Mouse (Mus musculus): ENCODE data around the gene Cad. TPM values are rescaled to one million over a fixed set of nuclear protein-coding genes. Genes with fewer than 3 reads are reported as not detected.
"Not testable (repeated sequence)": the region's sequence is repeated elsewhere in the genome, so short reads cannot be mapped to it uniquely, and the experiment has no call there.

Cad gene
- total and polyA plus RNA-seq, 3 experiments: 228 to 383 (median 254) TPM

DNA sequence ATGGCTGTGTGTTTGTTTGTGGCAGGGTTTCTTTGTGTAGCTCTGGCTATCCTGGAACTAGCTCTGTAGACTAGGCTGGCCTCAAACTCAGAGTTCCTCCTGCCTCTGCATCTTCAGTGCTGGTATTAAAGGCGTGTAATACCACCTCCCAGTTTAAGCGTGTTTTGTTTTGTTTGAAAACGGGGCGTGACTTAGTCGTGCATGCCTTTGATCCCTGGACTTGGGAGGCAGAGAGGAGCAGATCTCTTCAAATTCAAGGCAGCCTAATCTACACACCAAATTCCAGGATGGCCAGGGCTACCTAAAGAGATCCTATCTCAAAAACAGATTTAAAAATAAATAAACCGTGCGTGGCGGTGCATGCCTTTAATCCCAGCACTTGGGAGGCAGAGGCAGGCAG lies 23.1 kb upstream of the Cad start (continued):
- TF ChIP-seq MYC (IDR thresholded peaks at IDR 0.05; ENCODE audit: low read depth, low read length): no peak

DNA sequence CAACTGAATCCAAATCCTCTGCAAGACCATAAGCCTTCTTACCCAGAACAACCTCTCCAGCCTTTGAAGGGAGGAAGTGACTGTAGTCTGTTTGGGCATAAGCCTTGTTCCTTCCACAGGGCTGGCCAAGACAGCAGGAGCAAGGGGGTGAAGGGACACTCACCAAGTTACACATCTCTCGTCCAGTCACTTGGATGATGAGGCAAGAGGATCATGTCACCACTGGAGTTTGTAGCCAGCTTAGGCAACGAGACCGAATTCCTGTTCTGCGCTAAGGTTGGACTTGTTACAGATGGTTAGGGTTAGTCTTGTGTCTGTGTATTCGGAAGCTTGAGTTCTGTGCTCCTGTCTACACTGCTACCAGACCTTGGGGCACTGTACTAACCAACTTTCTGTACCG lies 19.9 kb upstream of the Cad start:
- H3K4me1 ChIP-seq (ENCODE audit: control insufficient read depth in 1 of 2, insufficient read depth in 2 of 2, low read length in 2 of 2): no peaks in the 10 kb centered on the region
- H3K27ac ChIP-seq (ENCODE audit: control insufficient read depth, low read depth, low read length): no peak overlapping the region
- no peak for DNase-seq (ENCODE audit: low read depth, low spot score)
- H3K36me3 ChIP-seq (ENCODE audit: control insufficient read depth in 1 of 2, insufficient read depth in 2 of 2, low read length in 2 of 2): peaks cover 2% of the 10 kb centered on the region in 2 experiments; a peak in 2 of 4 replicates
- no peaks in the 10 kb centered on the region for H3K9me3 ChIP-seq (replicated peaks; ENCODE audit: insufficient read depth, low read length)
- H3K27me3 ChIP-seq (ENCODE audit: control insufficient read depth in 1 of 2, insufficient read depth in 2 of 2, low read length in 2 of 2): no peaks in the 10 kb centered on the region
- no peak overlapping the region for H3K4me3 ChIP-seq (ENCODE audit: control insufficient read depth in 1 of 2, insufficient read depth in 1 of 2, low read depth in 2 of 2, low read length in 2 of 2)
- TF ChIP-seq CTCF (IDR thresholded peaks at IDR 0.05 in 2 of 3, conservative IDR thresholded peaks at IDR 0.05 in 1 of 3; ENCODE audit: control insufficient read depth in 1 of 3, insufficient read depth in 1 of 3, low read depth in 2 of 3, low read length in 3 of 3, poor library complexity in 1 of 3, severe bottlenecking in 1 of 3) (no peak), NRF1 (IDR thresholded peaks at IDR 0.05; ENCODE audit: insufficient read depth, low read depth, low read length, poor library complexity, severe bottlenecking) (no peak), MEF2A (IDR thresholded peaks at IDR 0.05; ENCODE audit: extremely low read depth, insufficient replicate concordance, low read depth, low read length, poor library complexity, severe bottlenecking) (no peak), NELFE (IDR thresholded peaks at IDR 0.05; ENCODE audit: low read depth, low read length) (no peak), MAFK (IDR thresholded peaks at IDR 0.05; ENCODE audit: borderline replicate concordance, low read depth, low read length) (no peak), GABPA (IDR thresholded peaks at IDR 0.05; ENCODE audit: low read depth, low read length) (no peak), ZKSCAN1 (IDR thresholded peaks at IDR 0.05; ENCODE audit: low read depth, low read length) (no peak), POLR2AphosphoS5 (IDR thresholded peaks at IDR 0.05; ENCODE audit: borderline replicate concordance, low read depth, low read length) (no peak), ELF1 (IDR thresholded peaks at IDR 0.05; ENCODE audit: low read depth, low read length) (no peak)
- H3K9ac ChIP-seq (ENCODE audit: control insufficient read depth, low read depth, low read length, poor library complexity, severe bottlenecking): no peak overlapping the region
- no peaks in the 10 kb centered on the region for H3K79me2 ChIP-seq (ENCODE audit: control insufficient read depth, insufficient read depth, low read length, poor library complexity)

DNA sequence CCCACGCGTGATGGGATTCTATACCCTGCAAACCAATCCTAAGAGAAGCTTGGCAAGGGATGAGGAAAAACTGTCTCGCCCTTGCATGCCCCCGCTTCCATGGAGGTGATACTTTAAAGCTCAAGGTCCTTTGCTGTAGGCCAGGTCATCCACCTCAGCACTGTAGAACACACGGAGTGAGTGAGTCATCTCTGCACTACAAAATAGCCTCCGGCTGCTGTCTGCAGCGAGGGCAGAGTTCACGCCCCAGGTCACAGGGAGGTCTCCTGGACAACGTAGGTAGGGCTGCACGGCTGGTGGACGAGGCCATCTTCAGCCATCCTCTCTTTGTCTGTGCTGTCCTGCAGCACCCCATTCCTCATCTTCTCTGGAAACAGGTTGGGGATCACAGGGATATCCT lies 18.0 kb upstream of the Cad start:
- H3K27ac ChIP-seq (ENCODE audit: control insufficient read depth, low read depth, low read length); H3K4me1 ChIP-seq (ENCODE audit: control insufficient read depth in 1 of 2, insufficient read depth in 2 of 2, low read length in 2 of 2); H3K9me3 ChIP-seq (replicated peaks; ENCODE audit: insufficient read depth, low read length); H3K4me3 ChIP-seq (ENCODE audit: control insufficient read depth in 1 of 2, insufficient read depth in 1 of 2, low read depth in 2 of 2, low read length in 2 of 2); H3K36me3 ChIP-seq (ENCODE audit: control insufficient read depth in 1 of 2, insufficient read depth in 2 of 2, low read length in 2 of 2); DNase-seq (ENCODE audit: low read depth, low spot score); H3K79me2 ChIP-seq (ENCODE audit: control insufficient read depth, insufficient read depth, low read length, poor library complexity); H3K27me3 ChIP-seq (ENCODE audit: control insufficient read depth in 1 of 2, insufficient read depth in 2 of 2, low read length in 2 of 2); H3K9ac ChIP-seq (ENCODE audit: control insufficient read depth, low read depth, low read length, poor library complexity, severe bottlenecking): not testable (repeated sequence)

DNA sequence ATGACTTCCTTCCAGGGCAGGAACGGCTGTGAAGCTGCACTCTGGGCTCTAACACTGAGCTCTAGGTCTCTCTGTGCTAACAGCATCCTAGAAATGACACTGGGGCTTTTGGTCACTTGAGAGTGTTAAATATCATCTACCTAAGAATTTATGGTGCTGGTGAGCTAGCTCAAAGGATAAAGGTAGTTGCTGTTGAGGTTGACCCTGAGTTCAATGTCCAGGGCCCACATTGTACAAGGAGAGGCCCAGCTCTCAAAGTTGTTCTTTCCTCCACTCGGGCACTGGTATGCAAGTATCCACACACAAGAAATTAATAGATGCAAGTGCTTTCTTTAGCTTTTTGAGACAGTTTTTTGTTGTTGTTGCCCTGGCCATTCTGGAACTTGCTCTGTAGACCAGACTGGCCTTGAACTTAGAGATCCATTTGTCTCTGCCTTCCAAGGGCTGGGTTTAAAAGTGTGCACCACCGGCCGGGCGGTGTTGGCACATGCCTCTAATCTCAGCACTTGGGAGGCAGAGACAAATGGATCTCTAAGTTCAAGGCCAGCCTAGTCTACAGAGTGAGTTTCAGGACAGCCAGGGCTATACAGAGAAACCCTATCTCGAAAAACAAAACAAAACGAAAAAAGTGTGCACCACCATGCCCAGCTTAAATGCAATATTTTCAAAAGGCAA lies 16.3 kb upstream of the Cad start:
- DNase-seq (ENCODE audit: low read depth, low spot score): no peak
- H3K9ac ChIP-seq (ENCODE audit: control insufficient read depth, low read depth, low read length, poor library complexity, severe bottlenecking): no peak overlapping the region
- no peaks in the 10 kb centered on the region for H3K79me2 ChIP-seq (ENCODE audit: control insufficient read depth, insufficient read depth, low read length, poor library complexity)
- TF ChIP-seq NRF1 (IDR thresholded peaks at IDR 0.05; ENCODE audit: insufficient read depth, low read depth, low read length, poor library complexity, severe bottlenecking): no peak
- no peak for TF ChIP-seq SMC3 (IDR thresholded peaks at IDR 0.05; ENCODE audit: low read depth, low read length)
- TF ChIP-seq USF1 (IDR thresholded peaks at IDR 0.05; ENCODE audit: low read depth, low read length): no peak
- no peak for TF ChIP-seq MYC (IDR thresholded peaks at IDR 0.05; ENCODE audit: low read depth, low read length)
- no peak for TF ChIP-seq E2F4 (IDR thresholded peaks at IDR 0.05; ENCODE audit: borderline replicate concordance, low read depth, low read length)
- TF ChIP-seq RCOR1 (IDR thresholded peaks at IDR 0.05; ENCODE audit: low read depth, low read length): no peak
- TF ChIP-seq ZC3H11A (IDR thresholded peaks at IDR 0.05; ENCODE audit: low read depth, low read length): no peak
- no peak for TF ChIP-seq GATA1 (IDR thresholded peaks at IDR 0.05; ENCODE audit: low read depth, low read length)
- TF ChIP-seq POLR2A (IDR thresholded peaks at IDR 0.05; ENCODE audit: control insufficient read depth in 1 of 2, insufficient read depth in 1 of 2, low read depth in 1 of 2, low read length in 2 of 2, poor library complexity in 1 of 2): no peak
- no peak for TF ChIP-seq HCFC1 (IDR thresholded peaks at IDR 0.05; ENCODE audit: low read depth, low read length)
- no peak for TF ChIP-seq TCF12 (IDR thresholded peaks at IDR 0.05; ENCODE audit: low read depth, low read length)
- TF ChIP-seq ZMIZ1 (IDR thresholded peaks at IDR 0.05; ENCODE audit: low read depth, low read length): no peak
- TF ChIP-seq ZNF384 (IDR thresholded peaks at IDR 0.05; ENCODE audit: low read depth, low read length): no peak
- no peaks in the 10 kb centered on the region for H3K9me3 ChIP-seq (replicated peaks; ENCODE audit: insufficient read depth, low read length)
- no peak overlapping the region for H3K27ac ChIP-seq (ENCODE audit: control insufficient read depth, low read depth, low read length)
- H3K4me3 ChIP-seq (ENCODE audit: control insufficient read depth in 1 of 2, insufficient read depth in 1 of 2, low read depth in 2 of 2, low read length in 2 of 2): no peak overlapping the region
- no peaks in the 10 kb centered on the region for H3K4me1 ChIP-seq (ENCODE audit: control insufficient read depth in 1 of 2, insufficient read depth in 2 of 2, low read length in 2 of 2)
- H3K36me3 ChIP-seq (ENCODE audit: control insufficient read depth in 1 of 2, insufficient read depth in 2 of 2, low read length in 2 of 2): peaks cover 2 to 3% of the 10 kb centered on the region in 2 experiments; a peak in 2 of 4 replicates
- H3K27me3 ChIP-seq (ENCODE audit: control insufficient read depth in 1 of 2, insufficient read depth in 2 of 2, low read length in 2 of 2): no peaks in the 10 kb centered on the region
